Mouse (Mus musculus) thymus, postnatal 36 days (tissue): ENCODE data around the gene Myo16.

ENCODE experiments used
- DNase-seq, 2 experiments: peaks; one replicate each; pipeline ENCODE4 v3.0.0; 2022; ENCODE audit warnings: mixed read lengths in 2 of 2

Gene Myo16

DNA sequence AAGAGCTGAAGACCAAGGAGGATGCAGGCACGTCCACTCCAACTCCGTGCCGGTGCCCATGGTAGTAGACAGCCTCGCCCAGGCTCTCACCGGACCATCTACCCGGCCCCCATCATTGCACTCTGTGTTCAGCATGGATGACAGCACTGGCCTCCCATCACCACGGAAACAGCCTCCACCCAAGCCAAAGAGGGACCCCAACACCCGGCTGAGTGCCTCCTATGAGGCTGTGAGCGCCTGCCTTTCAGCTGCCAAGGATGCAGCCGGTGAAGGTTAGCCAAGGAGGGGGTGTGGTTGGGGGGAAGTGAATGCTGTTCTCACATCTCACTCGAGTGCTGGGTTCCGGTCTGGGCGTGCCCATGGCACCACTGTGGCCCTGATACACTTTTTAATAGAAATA, 408.3 kb downstream of the Myo16 start:
- DNase-seq: no peak

GRCm38 (mm10) chr8:10562636-10563035, 408.9 kb downstream of the Myo16 start:
- no peak for DNase-seq

DNA sequence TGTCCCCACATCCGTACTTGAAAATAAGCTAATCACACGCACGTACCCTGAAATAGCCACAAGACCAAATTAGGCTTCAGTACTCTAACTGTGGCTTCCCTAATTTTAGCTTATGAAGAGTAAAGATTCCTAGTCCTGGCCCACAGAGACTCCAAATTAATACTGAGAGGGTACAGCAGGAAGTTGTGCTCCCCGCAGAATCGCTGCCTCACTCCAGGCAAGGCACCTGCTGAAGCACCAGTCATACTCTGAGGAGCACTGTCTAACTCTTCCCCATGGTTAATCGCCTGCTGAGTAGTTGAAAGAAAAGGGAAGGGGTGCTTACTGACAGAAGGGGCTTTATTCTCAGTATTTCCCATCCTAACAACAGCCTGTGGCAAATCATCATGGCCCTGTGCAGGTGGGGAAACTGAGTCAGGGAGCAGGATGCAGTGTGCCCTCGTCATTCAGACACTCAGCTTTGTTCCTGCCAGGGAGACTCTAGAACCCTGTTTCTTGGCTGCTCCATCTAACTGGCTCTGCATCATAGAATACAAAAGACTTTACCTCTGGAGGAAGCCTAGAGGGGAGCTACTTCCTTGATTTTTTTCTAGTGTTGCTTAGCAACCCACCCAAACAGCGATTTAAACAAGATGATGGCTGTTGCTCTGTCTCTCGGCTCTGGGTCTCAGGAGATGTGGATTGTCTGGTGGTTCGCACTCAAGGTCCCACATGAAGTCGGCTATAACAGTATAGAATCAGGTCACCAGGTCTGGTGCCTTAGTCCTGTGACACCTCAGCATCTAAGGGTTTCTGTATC, 411.7 kb downstream of the Myo16 start:
- DNase-seq: no peak

DNA sequence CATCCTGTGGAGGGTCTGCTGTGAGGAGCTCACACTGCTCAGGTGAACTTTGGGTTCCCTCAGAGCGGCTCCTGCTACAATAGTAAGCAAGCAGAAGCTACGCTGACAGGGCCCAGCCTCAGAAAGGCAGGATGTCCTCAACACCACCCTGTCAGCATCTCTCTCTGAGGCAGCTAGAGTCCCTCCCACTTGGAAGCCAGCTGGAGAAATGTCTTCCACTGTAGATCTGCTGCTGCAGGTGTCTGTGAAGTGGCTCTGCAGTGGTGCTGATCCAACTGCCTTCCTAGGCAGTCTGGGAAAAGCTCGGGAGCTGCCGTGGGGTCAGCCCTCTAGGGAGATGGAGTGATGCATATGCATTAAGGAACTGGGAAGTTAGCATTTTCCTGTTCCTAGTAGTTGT, 414.7 kb downstream of the Myo16 start:
- no peak for DNase-seq

- DNase-seq: peak; percentile 41 to 58
Observed at GRCm38 (mm10) chr8:10574096-10574495, 420.4 kb downstream of the Myo16 start.

- DNase-seq: no peak
Observed at GRCm38 (mm10) chr8:10575244-10575643, 421.5 kb downstream of the Myo16 start.

- no peak for DNase-seq
Observed at GRCm38 (mm10) chr8:10586956-10587744, 433.4 kb downstream of the Myo16 start.

DNA sequence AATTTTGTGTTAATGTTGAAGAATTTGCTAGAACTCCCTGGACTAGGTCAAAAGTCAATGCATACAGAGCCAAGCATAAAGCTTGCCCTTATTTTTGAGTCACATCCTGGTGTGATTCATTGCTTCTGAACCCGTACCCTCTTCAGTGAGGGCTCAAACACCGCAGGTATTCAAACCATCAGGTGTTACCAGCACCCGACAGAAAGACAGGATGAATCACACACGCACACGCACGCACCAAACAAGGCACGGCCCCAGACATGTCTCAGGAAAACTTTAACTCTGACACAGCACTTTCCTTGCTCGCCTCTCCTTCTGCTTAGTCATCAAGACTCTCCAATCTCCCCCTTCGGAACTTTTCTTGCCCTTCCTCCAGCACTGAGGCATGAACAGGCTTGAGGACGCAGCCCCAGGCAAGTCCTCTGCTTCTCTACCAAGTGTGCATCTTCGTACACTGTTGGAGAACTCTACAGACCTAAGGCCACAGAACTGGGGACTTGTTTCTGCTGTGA, 435.8 kb downstream of the Myo16 start:
- no peak for DNase-seq

GRCm38 (mm10) chr8:10592917-10593316, 439.2 kb downstream of the Myo16 start:
- no peak for DNase-seq

- DNase-seq: no peak
Observed at GRCm38 (mm10) chr8:10596353-10596752, 442.6 kb downstream of the Myo16 start.

GRCm38 (mm10) chr8:10597595-10597994, 443.9 kb downstream of the Myo16 start:
- no peak for DNase-seq

DNA sequence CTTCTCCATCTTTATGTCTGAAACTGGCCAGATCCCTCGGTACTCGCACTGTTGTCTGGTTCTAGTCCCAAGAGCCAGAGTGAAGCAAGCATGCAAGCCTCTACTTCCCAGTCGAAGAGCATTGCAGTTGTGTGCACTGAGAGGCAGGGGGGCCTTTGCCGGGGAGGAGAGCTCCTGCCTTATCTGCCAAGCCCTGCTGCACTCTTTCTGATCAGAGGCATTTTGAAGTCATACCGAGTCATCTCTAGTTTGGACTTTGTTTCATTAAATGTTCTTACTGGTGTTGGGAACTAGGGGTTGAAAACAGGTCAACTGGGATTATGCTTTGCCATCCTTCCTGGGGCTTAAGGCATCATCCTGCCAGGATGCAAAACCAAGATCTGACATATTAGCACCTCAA, 445.2 kb downstream of the Myo16 start:
- no peak for DNase-seq

GRCm38 (mm10) chr8:10606028-10606815, 452.5 kb downstream of the Myo16 start:
- DNase-seq: no peak

GRCm38 (mm10) chr8:10606816-10607209, 453.1 kb downstream of the Myo16 start:
- DNase-seq: no peak

DNA sequence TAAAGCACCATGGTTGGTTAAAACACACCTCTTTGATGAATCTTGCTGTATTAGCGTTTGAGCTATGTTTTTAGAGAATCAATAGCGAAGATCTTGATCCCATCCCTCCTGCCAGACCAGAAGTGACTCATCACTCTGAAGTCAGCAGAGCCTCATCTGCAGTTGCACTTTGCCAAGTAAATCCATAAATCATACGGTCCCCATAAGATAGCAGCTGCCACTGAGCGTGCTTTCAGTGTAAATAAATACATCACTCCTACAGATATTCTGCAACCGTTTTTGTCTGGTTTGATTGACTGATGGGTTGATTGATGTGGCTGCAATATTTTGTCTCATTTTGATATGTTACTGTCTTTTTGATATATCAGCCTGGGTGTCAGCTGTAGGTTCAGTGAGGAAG, 457.9 kb downstream of the Myo16 start:
- no peak for DNase-seq

GRCm38 (mm10) chr8:10613371-10613770, 459.7 kb downstream of the Myo16 start:
- DNase-seq: no peak

DNA sequence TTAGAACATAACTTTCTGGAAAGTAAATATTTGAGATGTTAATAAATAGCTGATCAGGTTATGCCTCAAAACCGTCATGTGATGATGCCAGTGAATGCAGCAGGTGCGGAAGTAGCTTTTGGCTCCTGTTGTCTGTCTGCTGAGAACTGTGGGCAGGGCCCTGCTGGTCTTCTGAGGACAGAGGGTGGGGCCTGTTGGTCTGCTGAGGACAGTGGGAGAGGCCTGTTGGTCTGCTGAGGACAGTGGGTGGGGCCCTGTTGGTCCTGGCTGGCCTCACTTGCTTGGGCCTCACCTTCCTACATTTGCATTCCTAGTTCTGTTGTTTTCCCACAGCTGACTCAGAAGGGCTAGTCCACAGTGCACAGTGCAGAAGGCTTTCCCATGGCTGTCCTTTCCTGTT, 466.0 kb downstream of the Myo16 start:
- DNase-seq: no peak

GRCm38 (mm10) chr8:10625262-10625661, 471.6 kb downstream of the Myo16 start:
- no peak for DNase-seq

DNA sequence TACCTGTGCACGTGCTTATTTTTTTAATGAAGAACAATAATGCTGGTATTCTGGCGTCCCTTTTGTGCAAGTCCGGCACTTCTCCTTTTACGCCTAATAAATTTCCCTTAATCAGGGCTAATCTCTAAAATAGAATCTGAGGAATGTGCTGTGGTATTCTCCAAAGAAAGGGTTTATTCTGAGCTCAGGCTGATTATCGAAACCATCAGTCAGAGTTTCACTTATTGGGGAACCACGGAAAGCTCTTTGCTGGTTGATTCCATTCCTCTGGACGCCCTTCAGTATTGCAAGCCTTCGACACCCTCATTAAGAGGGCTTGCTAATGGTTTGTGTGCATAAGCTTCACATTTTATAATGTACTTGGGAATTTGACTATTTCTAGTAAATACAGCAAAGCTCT, 475.0 kb downstream of the Myo16 start:
- no peak for DNase-seq

GRCm38 (mm10) chr8:10629862-10630261, 476.2 kb downstream of the Myo16 start:
- DNase-seq: no peak

GRCm38 (mm10) chr8:10631006-10631405, 477.3 kb downstream of the Myo16 start:
- no peak for DNase-seq

DNA sequence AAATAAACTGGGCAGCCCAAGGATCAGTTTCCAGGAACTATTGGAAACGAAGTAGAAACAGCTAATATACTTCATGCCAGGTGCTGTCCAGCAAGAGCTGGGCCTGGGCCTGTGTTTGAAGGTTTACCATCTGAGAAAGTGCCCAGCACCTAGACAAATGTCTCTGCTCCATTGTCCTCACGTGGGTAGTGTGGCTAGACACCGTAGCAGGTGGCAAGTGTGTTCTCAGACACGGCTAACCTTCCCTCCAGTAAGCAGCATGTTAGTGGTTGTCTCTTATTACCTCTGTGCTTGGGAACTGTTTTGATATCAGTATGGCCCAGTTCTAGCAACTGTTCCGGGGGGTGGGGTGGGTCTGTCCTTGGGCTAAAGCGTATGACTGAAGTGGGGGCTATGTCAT, 478.9 kb downstream of the Myo16 start:
- DNase-seq: no peak
